Mouse (Mus musculus) midbrain, embryonic 11.5 days (tissue): ENCODE measurements around the gene Prr5l. TPM values are rescaled to one million over a fixed set of nuclear protein-coding genes. Genes with fewer than 3 reads are reported as not detected.

ENCODE experiments used
- ATAC-seq: fragments of 200-750 bp; cut with Nextera tagmentation; 2 replicates; pipeline ENCODE4 v1.8.0; 2017; ENCODE audit warnings: moderate TSS enrichment, moderate library complexity; ENCODE audit not compliant: low FRiP score
- DNase-seq: peaks from one replicate; pipeline ENCODE4 v3.0.0; 2015; ENCODE audit warnings: low spot score; ENCODE audit errors: missing footprints
- H3K27ac ChIP-seq: fragments of 300-500 bp; sonication (generic); 2 replicates; pipeline ENCODE4 v1.5.1; 2014; ENCODE audit warnings: low read depth, low read length
- H3K27me3 ChIP-seq: fragments of 300-500 bp; sonication (generic); 2 replicates; pipeline ENCODE4 v1.6.1; 2014; ENCODE audit warnings: mild to moderate bottlenecking, low read length, moderate library complexity, mixed read lengths; ENCODE audit not compliant: control insufficient read depth, insufficient read depth
- H3K36me3 ChIP-seq: fragments of 300-500 bp; sonication (generic); 2 replicates; pipeline ENCODE4 v1.6.1; 2014; ENCODE audit warnings: mild to moderate bottlenecking, low read length, moderate library complexity, mixed read lengths; ENCODE audit not compliant: control insufficient read depth, insufficient read depth
- H3K4me1 ChIP-seq: fragments of 300-500 bp; sonication (generic); 2 replicates; pipeline ENCODE4 v1.6.1; 2014; ENCODE audit warnings: low read length; ENCODE audit not compliant: control insufficient read depth, insufficient read depth
- H3K4me2 ChIP-seq: fragments of 300-500 bp; sonication (generic); 2 replicates; pipeline ENCODE4 v1.6.1; 2014; ENCODE audit warnings: mild to moderate bottlenecking, moderate library complexity
- H3K4me3 ChIP-seq: fragments of 300-500 bp; sonication (generic); 2 replicates; pipeline ENCODE4 v1.5.1; 2014; ENCODE audit warnings: low read depth, low read length
- H3K9ac ChIP-seq: fragments of 300-500 bp; sonication (generic); 2 replicates; pipeline ENCODE4 v1.6.1; 2014; ENCODE audit warnings: low read length
- H3K9me3 ChIP-seq: fragments of 300-500 bp; sonication (generic); 2 replicates; pipeline ENCODE4 v1.6.1; 2016; ENCODE audit warnings: low read length; ENCODE audit not compliant: control insufficient read depth
- WGBS: fragments of 180-500 bp; shearing (Covaris S2); extraction: QIAGEN DNeasy Blood & Tissue Kit; methylation state at CpG from one replicate; pipeline ENCODE4 v1.1.7; 2014; 5-methylcytosine and 5-hydroxymethylcytosine counted together
- polyA plus RNA-seq: library from polyadenylated mRNA; unstranded; fragments of >200 nt; fragmentation: Nextera tagmentation; extraction: Ambion mirVana; gene quantifications from 2 replicates; pipeline ENCODE4 v1.2.1, GENCODE M21; 2014

The Prr5l gene
- polyA plus RNA-seq, 1 experiment from 2014 or later, result 15.5 TPM

- ATAC-seq (no peak), DNase-seq (no peak)
- H3K9ac ChIP-seq, result no peak overlapping the region
- H3K4me1 ChIP-seq, result no peaks in the 10 kb centered on the region
- peaks cover 6% of the 10 kb centered on the region for H3K36me3 ChIP-seq
- no peak overlapping the region for H3K4me2 ChIP-seq
- H3K27me3 ChIP-seq, result no peaks in the 10 kb centered on the region
- WGBS, result 88% methylated on average over 1 of the region's 1 CpGs
- H3K4me3 ChIP-seq, result no peak overlapping the region
- no peak overlapping the region for H3K27ac ChIP-seq
- no peaks in the 10 kb centered on the region for H3K9me3 ChIP-seq
Measured at GRCm38 (mm10) chr2:101729472-101729871, 153.4 kb downstream of the Prr5l start.

GRCm38 (mm10) chr2:101727787-101728186, 155.0 kb downstream of the Prr5l start:
- Histone ChIP-seq H3K4me2 (no peak overlapping the region), H3K36me3 (peaks cover 3% of the 10 kb centered on the region; the same call in 1 of the 2 replicates), H3K4me3 (no peak overlapping the region), H3K4me1 (peaks cover 12% of the 10 kb centered on the region), H3K9me3 (no peaks in the 10 kb centered on the region), H3K27me3 (no peaks in the 10 kb centered on the region), H3K27ac (no peak overlapping the region), H3K9ac (no peak overlapping the region)
- DNase-seq (no peak), ATAC-seq (no peak)

GRCm38 (mm10) chr2:101723333-101723881, 159.4 kb downstream of the Prr5l start:
- no peaks in the 10 kb centered on the region for H3K9me3 ChIP-seq
- no peak overlapping the region; the same call in 1 of the 2 replicates for H3K4me2 ChIP-seq
- no peaks in the 10 kb centered on the region for H3K27me3 ChIP-seq
- H3K36me3 ChIP-seq, result no peaks in the 10 kb centered on the region
- peaks cover 20% of the 10 kb centered on the region for H3K4me1 ChIP-seq
- no peak overlapping the region; the same call in 1 of the 2 replicates for H3K9ac ChIP-seq
- DNase-seq (peak; percentile 91), ATAC-seq (peak; percentile 33)
- H3K27ac ChIP-seq, result peak overlapping the region; percentile 94
- 38% methylated on average over 10 of the region's 10 CpGs for WGBS
- H3K4me3 ChIP-seq, result no peak overlapping the region

- Histone ChIP-seq H3K4me1 (peaks cover 20% of the 10 kb centered on the region), H3K27ac (peak overlapping the region; percentile 94), H3K9ac (peak overlapping the region; percentile 7), H3K4me3 (no peak overlapping the region), H3K36me3 (no peaks in the 10 kb centered on the region), H3K4me2 (no peak overlapping the region; the same call in 1 of the 2 replicates), H3K27me3 (no peaks in the 10 kb centered on the region), H3K9me3 (no peaks in the 10 kb centered on the region)
- peak; percentile 96 for DNase-seq
- peak; percentile 97 for ATAC-seq
- 15% methylated on average over 8 of the region's 8 CpGs for WGBS
Measured at GRCm38 (mm10) chr2:101722370-101723332, 160.2 kb downstream of the Prr5l start.

GRCm38 (mm10) chr2:101721835-101722234, 161.0 kb downstream of the Prr5l start:
- H3K9ac ChIP-seq, result no peak overlapping the region
- H3K27me3 ChIP-seq, result no peaks in the 10 kb centered on the region
- DNase-seq, result no peak
- 92% methylated on average over 4 of the region's 4 CpGs for WGBS
- 0 out of 2 replicates have a peak, but pooled peaks cover 2% of the 10 kb centered on the region for H3K36me3 ChIP-seq
- peak overlapping the region; percentile 94 for H3K27ac ChIP-seq
- no peak overlapping the region for H3K4me2 ChIP-seq
- no peak for ATAC-seq
- no peak overlapping the region for H3K4me3 ChIP-seq
- peaks cover 20% of the 10 kb centered on the region for H3K4me1 ChIP-seq
- no peaks in the 10 kb centered on the region for H3K9me3 ChIP-seq

GRCm38 (mm10) chr2:101717162-101717561, 165.7 kb downstream of the Prr5l start:
- H3K4me2 ChIP-seq, result no peak overlapping the region
- ATAC-seq, result no peak

GRCm38 (mm10) chr2:101715650-101716323, 167.0 kb downstream of the Prr5l start:
- H3K9ac ChIP-seq, result no peak overlapping the region
- no peaks in the 10 kb centered on the region for H3K27me3 ChIP-seq
- WGBS, result 74% methylated on average over 8 of the region's 8 CpGs
- H3K4me1 ChIP-seq, result no peaks in the 10 kb centered on the region
- peak; percentile 55; the same call in 1 of the 2 replicates for ATAC-seq
- no peak overlapping the region for H3K27ac ChIP-seq
- no peak for DNase-seq
- H3K4me3 ChIP-seq, result no peak overlapping the region
- no peak overlapping the region for H3K4me2 ChIP-seq
- no peaks in the 10 kb centered on the region for H3K9me3 ChIP-seq
- 0 out of 2 replicates have a peak, but pooled peaks cover 5% of the 10 kb centered on the region for H3K36me3 ChIP-seq

More at GRCm38 (mm10) chr2:101717162-101717561, 165.7 kb downstream of the Prr5l start:
- Histone ChIP-seq H3K36me3 (0 out of 2 replicates have a peak, but pooled peaks cover 5% of the 10 kb centered on the region), H3K4me1 (peaks cover 2% of the 10 kb centered on the region), H3K9me3 (no peaks in the 10 kb centered on the region), H3K27ac (no peak overlapping the region), H3K9ac (no peak overlapping the region), H3K27me3 (no peaks in the 10 kb centered on the region), H3K4me3 (no peak overlapping the region)
- WGBS, result 97% methylated on average over 13 of the region's 13 CpGs
- DNase-seq, result no peak

- H3K9me3 ChIP-seq, result no peaks in the 10 kb centered on the region
- no peak overlapping the region for H3K4me2 ChIP-seq
- H3K27ac ChIP-seq, result no peak overlapping the region
Measured at GRCm38 (mm10) chr2:101711608-101712007, 171.2 kb downstream of the Prr5l start.

More at GRCm38 (mm10) chr2:101711608-101712007, 171.2 kb downstream of the Prr5l start:
- no peaks in the 10 kb centered on the region; the same call in 1 of the 2 replicates for H3K4me1 ChIP-seq
- WGBS, result 78% methylated on average over 3 of the region's 3 CpGs
- no peak overlapping the region for H3K9ac ChIP-seq
- no peak for ATAC-seq
- H3K36me3 ChIP-seq, result 0 out of 2 replicates have a peak, but pooled peaks cover 3% of the 10 kb centered on the region
- H3K27me3 ChIP-seq, result no peaks in the 10 kb centered on the region
- no peak overlapping the region for H3K4me3 ChIP-seq
- DNase-seq, result no peak
